Mouse (Mus musculus): ENCODE data around the gene Insyn1. TPM values are rescaled to one million over a fixed set of nuclear protein-coding genes. Genes with fewer than 3 reads are reported as not detected.

Insyn1 gene
- polyA plus RNA-seq, 1 experiment from 2014 or later = 46.6 TPM

DNA sequence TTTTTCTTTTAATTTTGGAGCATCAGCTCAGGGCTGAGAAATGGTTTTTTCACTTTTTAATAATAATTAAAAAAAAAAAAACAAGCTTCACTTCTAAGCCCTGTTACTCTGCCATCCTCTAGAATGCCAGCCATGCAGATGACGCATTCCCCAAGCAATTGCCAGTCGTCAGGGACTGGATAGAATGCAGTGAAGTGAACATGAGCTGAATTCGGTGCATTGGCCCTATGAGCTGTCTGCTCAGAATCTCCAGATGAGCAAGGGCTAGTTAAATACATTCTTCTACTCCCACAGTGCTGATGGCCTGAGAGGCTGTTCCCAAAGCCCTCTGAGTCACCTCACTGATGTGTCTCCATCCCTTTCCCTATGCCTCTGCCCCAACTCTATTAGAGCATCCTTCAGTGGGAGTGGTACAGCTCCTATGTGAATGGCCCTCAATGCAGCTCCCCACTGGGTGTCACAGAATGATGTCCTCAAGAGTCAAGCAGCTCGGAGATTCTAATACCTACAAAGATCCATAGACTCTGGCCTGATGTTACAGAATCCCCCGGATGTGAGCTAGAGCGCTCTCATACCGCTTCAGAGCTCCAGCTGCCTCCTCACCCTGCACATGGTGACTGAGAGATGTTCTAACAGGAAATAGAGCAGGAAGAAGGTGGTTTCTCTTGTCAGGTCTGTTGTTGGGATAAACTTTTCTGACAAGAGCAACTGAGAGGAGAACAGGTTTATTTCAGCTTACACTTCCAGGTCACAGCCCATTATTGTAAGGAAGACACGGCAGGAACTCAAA, 19.0 kb downstream of the Insyn1 start:
- ATAC-seq = peak; percentile 35
- in situ Hi-C loops (cut with MboI; ENCODE audit: low pct_unique_long_range_greater_than_20kb) = no loop called here
- DNase-seq (ENCODE audit: low read depth, low spot score) = no peak
- no peaks in the 10 kb centered on the region for H3K27me3 ChIP-seq
- CTCF ChIA-PET = interaction anchor here (1.4 kb wide), 1 partner anchor 11 kb away, joined by 3 read pairs; no protein-coding TSS in a partner anchor
- TF ChIP-seq CTCF (IDR thresholded peaks at IDR 0.05) = no peak
- POLR2A ChIA-PET = interaction anchor here (0.6 to 1.7 kb wide), 5 partner anchors 10 to 197 kb away, joined by 3 to 4 read pairs (median 3); no protein-coding TSS in a partner anchor

DNA sequence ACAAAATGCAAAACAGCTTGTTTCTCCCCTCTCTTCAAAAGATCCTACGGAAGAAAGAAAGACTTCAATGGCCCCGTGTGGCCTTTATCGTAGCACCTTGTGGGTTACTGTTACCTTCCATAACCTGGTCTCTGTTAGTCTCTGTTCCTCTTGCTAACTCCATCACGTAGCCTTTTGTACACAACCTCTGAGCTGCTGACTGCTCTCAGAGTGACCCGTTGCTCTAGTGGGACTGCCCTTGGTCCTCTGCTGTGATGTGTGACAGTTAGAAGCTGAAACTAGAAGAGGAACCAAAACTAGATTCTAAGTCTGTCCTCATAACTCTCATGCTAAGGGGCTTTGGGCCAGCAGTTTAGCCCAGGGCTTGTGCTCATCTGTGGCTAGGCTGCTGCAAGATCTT, 22.0 kb downstream of the Insyn1 start:
- in situ Hi-C loops (cut with MboI; ENCODE audit: low pct_unique_long_range_greater_than_20kb) = no loop called here
- TF ChIP-seq CTCF (IDR thresholded peaks at IDR 0.05) = no peak
- CTCF ChIA-PET = interaction anchor here (1.4 kb wide), 1 partner anchor 69 kb away, joined by 3 read pairs; no protein-coding TSS in a partner anchor
- POLR2A ChIA-PET = no interaction called here
- ATAC-seq = no peak
- no peaks in the 10 kb centered on the region for H3K27me3 ChIP-seq
- DNase-seq (ENCODE audit: low read depth, low spot score) = no peak

DNA sequence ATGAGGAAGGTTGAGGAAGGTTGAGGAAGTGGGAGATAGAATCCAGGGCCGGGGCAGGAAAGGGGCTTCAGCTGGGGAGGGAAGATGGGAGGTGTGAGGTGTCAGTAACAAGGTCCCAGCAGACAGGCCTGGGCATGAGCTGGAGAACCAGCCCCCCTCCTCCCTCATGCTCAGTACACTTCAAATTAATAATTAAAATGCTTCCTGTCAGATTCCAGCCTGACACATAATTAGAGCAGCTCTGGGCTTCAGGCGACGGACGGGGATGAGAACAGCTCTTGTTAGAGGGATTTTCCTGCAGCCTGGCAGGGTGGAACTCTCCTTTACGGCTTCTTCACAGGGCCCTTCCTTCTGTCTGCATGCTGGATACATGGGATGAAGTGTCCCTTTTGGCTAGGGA, 25.3 kb downstream of the Insyn1 start:
- ATAC-seq (peak; percentile 8), DNase-seq (ENCODE audit: low read depth, low spot score) (no peak)
- POLR2A ChIA-PET = no interaction called here
- CTCF ChIA-PET = no interaction called here
- no peak for TF ChIP-seq CTCF (IDR thresholded peaks at IDR 0.05)
- no peaks in the 10 kb centered on the region for H3K27me3 ChIP-seq
- in situ Hi-C loops (cut with MboI; ENCODE audit: low pct_unique_long_range_greater_than_20kb) = no loop called here

DNA sequence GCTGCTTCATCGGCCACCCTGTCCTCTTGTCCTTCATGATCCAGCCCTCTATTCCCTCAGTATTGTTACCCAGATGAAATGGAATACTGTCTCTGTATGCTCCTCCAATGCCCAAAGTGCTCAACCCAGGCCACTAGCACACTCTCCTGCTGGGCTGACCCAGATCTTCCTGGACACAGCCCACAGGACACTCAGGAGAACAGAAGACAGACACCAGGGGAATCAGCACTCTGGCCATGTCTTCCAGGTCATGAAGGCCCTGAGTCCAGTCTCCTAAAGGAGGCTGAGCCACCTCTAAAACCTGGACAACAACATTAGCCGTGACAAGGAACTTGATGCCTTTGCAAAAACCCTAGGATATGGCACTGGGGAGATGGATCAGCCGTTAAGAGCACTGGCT, 28.1 kb downstream of the Insyn1 start:
- POLR2A ChIA-PET = no interaction called here
- DNase-seq (ENCODE audit: low read depth, low spot score) = no peak
- CTCF ChIA-PET = no interaction called here
- no peak for TF ChIP-seq CTCF (IDR thresholded peaks at IDR 0.05)
- in situ Hi-C loops (cut with MboI; ENCODE audit: low pct_unique_long_range_greater_than_20kb) = no loop called here
- ATAC-seq = no peak
- no peaks in the 10 kb centered on the region for H3K27me3 ChIP-seq

DNA sequence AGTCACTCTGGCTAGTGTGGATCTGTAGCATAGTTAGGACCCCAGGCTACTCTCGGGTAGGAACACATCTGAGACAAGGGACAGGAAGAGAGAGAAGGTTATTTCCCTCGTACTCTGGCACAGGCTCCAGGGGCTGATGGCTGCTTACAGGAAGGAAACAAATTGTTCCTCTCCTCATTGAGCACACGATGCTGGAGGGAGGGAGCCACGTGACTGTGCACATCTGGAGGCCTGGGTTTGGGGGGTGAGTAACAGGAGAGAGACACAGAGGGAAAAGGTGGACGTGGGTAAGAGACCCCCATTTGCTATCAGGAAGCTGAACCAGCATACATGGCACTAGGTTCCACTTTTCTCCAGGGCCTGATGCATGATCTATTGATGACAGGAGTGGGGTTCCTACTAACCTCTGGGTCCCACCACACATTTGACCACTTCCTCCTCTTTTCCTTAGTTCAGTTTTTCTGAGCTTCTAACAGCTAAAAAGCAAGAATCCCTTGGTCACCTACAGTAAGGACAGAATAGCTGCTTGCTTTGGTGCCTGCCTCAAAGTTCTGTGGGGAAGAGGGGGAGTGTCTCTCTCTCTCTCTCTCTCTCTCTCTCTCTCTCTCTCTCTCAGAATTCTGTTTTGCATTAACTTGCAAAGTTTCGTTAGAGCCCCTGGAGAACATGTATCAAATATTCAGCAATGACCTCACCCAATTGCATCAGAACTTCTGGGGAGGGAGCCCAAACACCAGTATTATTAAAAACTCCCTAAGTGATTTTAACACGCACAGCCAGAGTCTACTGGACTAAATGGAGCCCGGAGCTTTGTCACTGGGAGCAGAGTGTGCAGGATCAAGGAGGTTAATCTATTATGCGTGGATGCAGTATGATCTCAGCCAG, 29.7 kb downstream of the Insyn1 start:
- ATAC-seq (no peak), DNase-seq (ENCODE audit: low read depth, low spot score) (no peak)
- ChIA-PET POLR2A (interaction anchor here (0.6 to 1.0 kb wide), 4 partner anchors 9 to 47 kb away, joined by 3 to 4 read pairs (median 3); no protein-coding TSS in a partner anchor), CTCF (no interaction called here)
- H3K27me3 ChIP-seq = no peaks in the 10 kb centered on the region
- in situ Hi-C loops (cut with MboI; ENCODE audit: low pct_unique_long_range_greater_than_20kb) = no loop called here
- TF ChIP-seq CTCF (IDR thresholded peaks at IDR 0.05) = no peak

DNA sequence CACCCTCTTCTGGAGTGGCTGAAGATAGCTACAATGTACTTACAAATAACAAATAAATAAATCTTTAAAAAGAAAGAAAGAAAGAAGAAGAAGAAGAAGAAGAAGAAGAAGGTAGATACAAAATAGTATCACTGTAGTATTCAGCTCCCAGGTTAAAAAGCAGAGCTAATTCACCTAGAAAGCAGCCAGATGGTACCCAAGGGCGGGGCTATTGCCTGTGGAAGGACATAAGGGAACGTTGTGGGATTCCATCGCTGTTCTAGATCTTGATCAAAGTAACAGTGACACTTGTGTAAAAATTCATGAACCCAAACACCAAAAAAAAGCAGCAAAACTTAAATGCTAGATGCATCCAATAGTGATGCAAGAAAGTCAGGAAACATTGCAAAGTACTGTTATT, 31.6 kb downstream of the Insyn1 start:
- in situ Hi-C loops (cut with MboI; ENCODE audit: low pct_unique_long_range_greater_than_20kb) = no loop called here
- ATAC-seq (no peak), DNase-seq (ENCODE audit: low read depth, low spot score) (no peak)
- no peak for TF ChIP-seq CTCF (IDR thresholded peaks at IDR 0.05)
- CTCF ChIA-PET = no interaction called here
- POLR2A ChIA-PET = no interaction called here
- no peaks in the 10 kb centered on the region for H3K27me3 ChIP-seq

DNA sequence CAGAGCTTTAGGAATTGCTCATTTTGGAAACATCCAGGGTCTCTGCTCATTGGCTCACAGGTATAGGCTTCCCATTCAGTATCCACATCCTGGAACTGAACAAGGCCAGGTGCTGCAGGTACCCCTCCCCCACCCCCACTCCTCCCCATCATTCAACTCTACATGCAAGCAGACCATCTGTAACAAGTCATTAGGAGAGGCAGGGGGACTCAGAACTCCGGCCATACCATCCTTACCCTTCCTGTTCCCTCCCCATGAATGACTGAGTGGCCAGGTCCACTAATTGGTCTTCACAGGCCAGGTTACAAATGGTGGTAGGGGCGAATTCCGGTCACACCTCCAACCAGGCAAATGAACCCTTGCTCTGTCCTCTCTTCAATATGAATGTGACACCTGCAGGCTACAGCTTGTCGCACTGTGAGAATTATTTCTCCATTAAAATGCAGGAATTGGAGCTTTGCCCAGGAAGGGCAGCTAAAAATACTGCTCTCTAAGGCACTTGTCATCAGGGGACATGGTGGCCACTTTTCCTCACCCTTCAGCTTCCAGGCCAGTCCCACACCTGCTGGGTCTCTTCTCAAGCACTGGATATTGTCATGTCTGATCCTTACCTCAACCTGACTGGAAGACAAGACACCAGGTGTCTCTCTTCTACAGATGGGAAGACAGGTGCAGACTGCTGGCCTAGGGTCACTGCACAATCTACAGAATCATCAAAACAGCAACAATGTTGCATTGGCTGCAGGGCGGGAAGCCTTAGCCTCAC, 32.6 kb downstream of the Insyn1 start:
- TF ChIP-seq CTCF (IDR thresholded peaks at IDR 0.05) = no peak
- no peak for ATAC-seq
- in situ Hi-C loops (cut with MboI; ENCODE audit: low pct_unique_long_range_greater_than_20kb) = no loop called here
- DNase-seq (ENCODE audit: low read depth, low spot score) = no peak
- CTCF ChIA-PET = interaction anchor here (1.0 kb wide), 1 partner anchor 67 kb away, joined by 3 read pairs; no protein-coding TSS in a partner anchor
- H3K27me3 ChIP-seq = no peaks in the 10 kb centered on the region
- POLR2A ChIA-PET = no interaction called here

DNA sequence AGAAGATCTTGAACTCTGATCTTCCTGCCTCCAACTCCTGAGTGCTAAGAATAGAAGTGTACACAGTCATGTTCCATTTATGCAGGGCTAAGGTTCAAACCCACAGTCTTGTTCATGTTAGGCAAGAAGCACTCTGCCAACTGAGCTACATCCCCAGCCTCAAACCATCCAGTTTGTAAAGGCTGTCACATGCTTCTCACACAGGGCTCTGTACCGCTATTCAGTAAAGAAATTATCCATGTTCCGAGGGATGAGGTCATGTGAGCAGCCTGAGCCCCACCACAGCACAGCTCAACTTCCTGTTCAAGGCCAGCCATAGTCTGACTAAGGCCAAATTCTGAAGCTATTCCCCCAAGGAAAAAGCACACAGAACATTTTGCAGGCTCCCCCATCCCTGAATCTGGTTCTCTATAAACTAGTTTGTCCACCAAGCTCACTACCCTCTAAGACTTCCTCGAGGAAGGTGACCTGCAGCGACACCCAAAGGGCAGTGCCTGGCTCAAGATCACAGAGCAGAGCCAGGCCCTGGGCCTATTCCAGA, 33.5 kb downstream of the Insyn1 start:
- ChIA-PET POLR2A (no interaction called here), CTCF (no interaction called here)
- in situ Hi-C loops (cut with MboI; ENCODE audit: low pct_unique_long_range_greater_than_20kb) = no loop called here
- no peak for TF ChIP-seq CTCF (IDR thresholded peaks at IDR 0.05)
- DNase-seq (ENCODE audit: low read depth, low spot score) (no peak), ATAC-seq (no peak)
- no peaks in the 10 kb centered on the region for H3K27me3 ChIP-seq

DNA sequence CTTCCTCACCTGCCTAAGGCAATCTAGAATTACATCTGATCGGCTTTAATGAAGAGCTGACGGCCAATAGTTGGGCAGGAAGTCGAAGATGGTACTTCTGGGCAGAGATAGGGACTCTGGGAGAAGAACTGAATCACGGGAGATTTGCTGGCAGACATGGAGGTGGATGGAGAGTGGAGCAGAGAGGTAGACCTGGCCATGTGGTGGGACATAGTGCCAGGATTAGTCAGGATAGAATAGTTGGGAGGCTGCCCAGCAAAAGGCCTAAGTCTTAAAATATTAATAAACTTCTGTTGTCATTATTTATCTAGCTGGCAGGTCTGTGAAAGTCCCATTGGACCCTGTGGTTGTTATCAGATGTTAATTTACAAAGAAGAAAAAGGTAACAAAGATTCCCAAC, 36.7 kb downstream of the Insyn1 start:
- DNase-seq (ENCODE audit: low read depth, low spot score) (no peak), ATAC-seq (no peak)
- ChIA-PET POLR2A (interaction anchor here (0.8 kb wide), 1 partner anchor 104 kb away, joined by 4 read pairs; no protein-coding TSS in a partner anchor), CTCF (no interaction called here)
- TF ChIP-seq CTCF (IDR thresholded peaks at IDR 0.05) = no peak
- in situ Hi-C loops (cut with MboI; ENCODE audit: low pct_unique_long_range_greater_than_20kb) = loop anchor here (25.0 kb wide), 1 partner anchor 762 kb away; the partner anchor contains the start of gene Adpgk
- H3K27me3 ChIP-seq = no peaks in the 10 kb centered on the region

DNA sequence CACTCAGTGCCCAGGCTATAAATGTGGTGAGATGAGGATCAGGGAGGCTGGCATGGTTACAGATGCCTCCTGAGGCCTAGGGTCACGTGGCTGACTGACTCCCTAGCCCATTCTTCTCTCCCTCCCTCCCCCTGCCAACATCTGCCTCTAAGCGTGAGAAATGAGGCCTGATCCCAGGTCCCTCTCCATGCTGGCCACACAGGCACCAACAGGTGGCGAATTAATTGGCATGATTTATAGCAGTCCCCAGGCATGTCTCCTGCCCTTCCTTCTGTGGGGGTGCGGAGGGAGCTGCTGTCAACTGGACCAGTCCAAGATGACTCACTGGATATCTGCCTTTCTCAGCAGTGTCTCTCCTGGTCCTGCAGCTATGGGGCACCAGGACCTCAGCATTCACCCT, 39.4 kb downstream of the Insyn1 start:
- ChIA-PET POLR2A (interaction anchor here (1.1 kb wide), 1 partner anchor 28 kb away, joined by 3 read pairs; no protein-coding TSS in a partner anchor), CTCF (interaction anchor here (2.3 kb wide), 1 partner anchor 51 kb away, joined by 9 read pairs; no protein-coding TSS in a partner anchor)
- TF ChIP-seq CTCF (IDR thresholded peaks at IDR 0.05) = no peak
- DNase-seq (ENCODE audit: low read depth, low spot score) (peak; percentile 85), ATAC-seq (peak; percentile 70)
- H3K27me3 ChIP-seq = no peaks in the 10 kb centered on the region
- in situ Hi-C loops (cut with MboI; ENCODE audit: low pct_unique_long_range_greater_than_20kb) = loop anchor here (25.0 kb wide), 1 partner anchor 759 kb away; the partner anchor contains the start of gene Adpgk
